Mouse (Mus musculus) small intestine, adult 2 months (tissue): ENCODE results near the gene Desi1. TPM values are rescaled to one million over a fixed set of nuclear protein-coding genes. Genes with fewer than 3 reads are reported as not detected.
A peak's percentile ranks its signal among the peaks of the same experiment; 100 is the strongest.

Experiments used
- H3K27ac ChIP-seq: fragments of 200-500 bp; 2 replicates; pipeline ENCODE4 v1.5.1; 2012; ENCODE audit warnings: low read depth, low read length, control low read depth, inconsistent platforms; ENCODE audit not compliant: insufficient read depth
- H3K27me3 ChIP-seq: fragments of 200-500 bp; 2 replicates; pipeline ENCODE4 v1.6.1; 2012; ENCODE audit warnings: mild to moderate bottlenecking, moderate library complexity, low read length, inconsistent platforms; ENCODE audit not compliant: control insufficient read depth, insufficient read depth
- H3K36me3 ChIP-seq: fragments of 200-500 bp; 2 replicates; pipeline ENCODE4 v1.6.1; 2012; ENCODE audit warnings: mild to moderate bottlenecking, low read length, control low read depth, inconsistent platforms; ENCODE audit not compliant: control insufficient read depth, insufficient read depth
- H3K4me1 ChIP-seq: fragments of 200-500 bp; 2 replicates; pipeline ENCODE4 v1.6.1; 2012; ENCODE audit warnings: low read length, inconsistent platforms, mixed read lengths; ENCODE audit not compliant: control insufficient read depth, insufficient read depth, insufficient read length
- H3K4me3 ChIP-seq: fragments of 200-500 bp; 2 replicates; pipeline ENCODE4 v1.5.1; 2012; ENCODE audit warnings: low read depth, mild to moderate bottlenecking, control low read depth, inconsistent platforms, low read length, moderate library complexity
- CTCF ChIP-seq: fragments of 200-500 bp; IDR thresholded peaks from 2 replicates; pipeline ENCODE4 v1.5.1; 2012; ENCODE audit warnings: low read depth, mild to moderate bottlenecking, control low read depth, inconsistent platforms, low read length, moderate library complexity, mixed read lengths; ENCODE audit not compliant: insufficient replicate concordance, insufficient read length; ENCODE audit errors: extremely low read depth
- POLR2A ChIP-seq: fragments of 200-500 bp; IDR thresholded peaks from 2 replicates; pipeline ENCODE4 v1.6.1; 2012; ENCODE audit warnings: low read depth, mild to moderate bottlenecking, control low read depth, inconsistent platforms, low read length, moderate library complexity
- WGBS: fragments of 180-500 bp; shearing (Covaris S2); methylation state at CpG from one replicate; pipeline ENCODE4 v1.1.7; 2018; 5-methylcytosine and 5-hydroxymethylcytosine counted together
- polyA plus RNA-seq: library from polyadenylated mRNA; depleted of rRNA; stranded (reverse); fragments of >200 nt; gene quantifications from 2 replicates; pipeline ENCODE4 v1.2.3, GENCODE M21; 2012

Desi1 gene
- polyA plus RNA-seq, 1 experiment: 25.4 TPM

- Histone ChIP-seq H3K4me1 (no peaks in the 10 kb centered on the region), H3K27ac (no peak overlapping the region), H3K27me3 (no peaks in the 10 kb centered on the region), H3K36me3 (peaks cover 36% of the 10 kb centered on the region), H3K4me3 (no peak overlapping the region)
- 79% methylated on average over 12 of the region's 12 CpGs for WGBS
- TF ChIP-seq POLR2A (no peak), CTCF (no peak)
These were observed 2.4 kb upstream of the Desi1 start for GRCm38 (mm10) chr15:82035904-82036689.

- no peaks in the 10 kb centered on the region for H3K4me1 ChIP-seq
- no peaks in the 10 kb centered on the region for H3K27me3 ChIP-seq
- 78% methylated on average over 7 of the region's 7 CpGs for WGBS
- H3K36me3 ChIP-seq: peaks cover 36% of the 10 kb centered on the region
- TF ChIP-seq CTCF (no peak), POLR2A (no peak)
- no peak overlapping the region for H3K27ac ChIP-seq
- H3K4me3 ChIP-seq: no peak overlapping the region
These were observed 1.3 kb downstream of the Desi1 start for GRCm38 (mm10) chr15:82032386-82032785.

GRCm38 (mm10) chr15:82027726-82028125 lies 5.9 kb downstream of the Desi1 start:
- peaks cover 38% of the 10 kb centered on the region for H3K36me3 ChIP-seq
- 78% methylated on average over 7 of the region's 7 CpGs for WGBS
- peak overlapping the region; percentile 55; the same call in 1 of the 2 replicates for H3K27ac ChIP-seq
- TF ChIP-seq CTCF: no peak
- no peak for TF ChIP-seq POLR2A
- H3K27me3 ChIP-seq: no peaks in the 10 kb centered on the region
- H3K4me3 ChIP-seq: no peak overlapping the region
- no peaks in the 10 kb centered on the region for H3K4me1 ChIP-seq

- Histone ChIP-seq H3K4me3 (no peak overlapping the region), H3K27ac (peak overlapping the region; percentile 55; the same call in 1 of the 2 replicates), H3K4me1 (no peaks in the 10 kb centered on the region), H3K27me3 (no peaks in the 10 kb centered on the region), H3K36me3 (peaks cover 38% of the 10 kb centered on the region)
- TF ChIP-seq POLR2A (no peak), CTCF (no peak)
- 82% methylated on average over 7 of the region's 7 CpGs for WGBS
These were observed 6.4 kb downstream of the Desi1 start for GRCm38 (mm10) chr15:82027276-82027675.

GRCm38 (mm10) chr15:82023965-82024635 lies 9.6 kb downstream of the Desi1 start:
- H3K4me1 ChIP-seq: no peaks in the 10 kb centered on the region; the same call in 1 of the 2 replicates
- no peak overlapping the region for H3K4me3 ChIP-seq
- H3K27ac ChIP-seq: no peak overlapping the region
- WGBS: 79% methylated on average over 6 of the region's 6 CpGs
- TF ChIP-seq POLR2A (no peak), CTCF (no peak)
- peaks cover 27% of the 10 kb centered on the region for H3K36me3 ChIP-seq
- no peaks in the 10 kb centered on the region for H3K27me3 ChIP-seq

- WGBS: 69% methylated on average over 13 of the region's 13 CpGs
- no peak overlapping the region for H3K4me3 ChIP-seq
- no peaks in the 10 kb centered on the region; the same call in 1 of the 2 replicates for H3K4me1 ChIP-seq
- H3K27ac ChIP-seq: no peak overlapping the region
- H3K27me3 ChIP-seq: no peaks in the 10 kb centered on the region
- peaks cover 19% of the 10 kb centered on the region for H3K36me3 ChIP-seq
- TF ChIP-seq CTCF (no peak), POLR2A (no peak)
These were observed 11.1 kb downstream of the Desi1 start for GRCm38 (mm10) chr15:82022535-82023088.

GRCm38 (mm10) chr15:82019288-82019687 lies 14.4 kb downstream of the Desi1 start:
- Histone ChIP-seq H3K4me1 (peaks cover 5% of the 10 kb centered on the region), H3K36me3 (peaks cover 7% of the 10 kb centered on the region), H3K27ac (no peak overlapping the region), H3K27me3 (no peaks in the 10 kb centered on the region), H3K4me3 (no peak overlapping the region)
- TF ChIP-seq CTCF: no peak
- TF ChIP-seq POLR2A: no peak
- 49% methylated on average over 3 of the region's 3 CpGs for WGBS
